ENCODE assay signal across 12 mouse cellular contexts in the genomic region with DNA sequence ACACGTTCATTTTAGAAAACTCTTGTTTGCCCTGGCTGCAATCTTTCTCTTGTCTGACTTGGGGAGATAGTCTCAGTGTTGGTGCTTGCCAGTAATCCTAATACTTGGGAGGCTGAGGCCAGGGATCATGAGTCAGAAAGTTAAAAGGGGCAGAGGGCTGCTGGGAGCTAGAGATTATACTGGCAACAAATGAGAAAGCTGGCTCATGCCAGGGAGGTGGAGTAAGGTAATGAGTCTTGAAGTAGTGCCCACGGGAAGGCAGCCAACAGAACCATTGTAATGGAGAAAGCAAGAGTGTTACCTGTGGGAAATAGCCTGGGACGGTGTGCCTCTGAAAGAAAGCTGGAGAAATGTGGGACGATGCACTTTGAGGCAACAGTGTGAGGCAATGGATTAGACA. TPM values are rescaled to one million over a fixed set of nuclear protein-coding genes. Genes with fewer than 3 reads are reported as not detected.
DNase-seq lines count a peak whose midpoint lies in the region; ATAC-seq and TF ChIP-seq lines count a peak whose summit lies in the region.
"Had no signal": no experiment of that assay in that cellular context is flagged by ENCODE, and none has a peak within 500 bp of the region (broad histone marks: within the 10 kb centered on the region; RNA-seq: fewer than 3 reads in every experiment).

No protein-coding gene starts in this region.

- WGBS in embryonic facial prominence, embryonic 15.5 days: 53% methylated on average over 4 of the region's 4 CpGs

- peak overlapping the region; percentile 24; the same call in 1 of the 2 replicates for H3K4me3 ChIP-seq in gastrocnemius, adult 2 months
- no peak overlapping the region for H3K4me3 ChIP-seq in embryonic facial prominence, embryonic 15.5 days (replicated peaks)
- H3K4me3 ChIP-seq: embryonic facial prominence, embryonic 13.5 days; hindbrain, embryonic 15.5 days had no signal

- peak overlapping the region; percentile 57 for H3K27ac ChIP-seq in gastrocnemius, adult 2 months
- no peak overlapping the region; the same call in 1 of the 2 replicates for H3K27ac ChIP-seq in embryonic facial prominence, embryonic 15.5 days (replicated peaks)
- H3K27ac ChIP-seq: embryonic facial prominence, embryonic 13.5 days; hindbrain, embryonic 15.5 days had no signal

- no peak overlapping the region for H3K4me2 ChIP-seq in embryonic facial prominence, embryonic 15.5 days (replicated peaks)
- H3K4me2 ChIP-seq: embryonic facial prominence, embryonic 13.5 days; hindbrain, embryonic 15.5 days had no signal

- H3K27me3 ChIP-seq in embryonic facial prominence, embryonic 15.5 days: no peaks in the 10 kb centered on the region
- H3K27me3 ChIP-seq: embryonic facial prominence, embryonic 13.5 days; hindbrain, embryonic 15.5 days had no signal

- H3K36me3 ChIP-seq in embryonic facial prominence, embryonic 15.5 days: peaks cover 12% of the 10 kb centered on the region; the same call in 1 of the 2 replicates
- H3K36me3 ChIP-seq: hindbrain, embryonic 15.5 days had no signal

- no peak for DNase-seq in gastrocnemius, adult 2 months
- no peak for DNase-seq in gastrocnemius, postnatal 10 days
- DNase-seq in kidney, adult 8-10 months: peak; percentile 94
- peak; percentile 69 for DNase-seq in lung, postnatal 10 days
- DNase-seq in right cerebral cortex, adult 18-20 months: no peak
- no peak for DNase-seq in left cerebral cortex, postnatal 25 days (ENCODE audit: low spot score in 2 of 2)
- no peak for DNase-seq in left cerebral cortex, adult 8-10 months (ENCODE audit: low spot score in 2 of 2)
- DNase-seq: thymus, postnatal 4 days had no signal

- H3K9me3 ChIP-seq in embryonic facial prominence, embryonic 15.5 days (replicated peaks): no peaks in the 10 kb centered on the region
- H3K9me3 ChIP-seq: embryonic facial prominence, embryonic 13.5 days; hindbrain, embryonic 15.5 days had no signal

- H3K9ac ChIP-seq in embryonic facial prominence, embryonic 15.5 days: no peak overlapping the region
- H3K9ac ChIP-seq: embryonic facial prominence, embryonic 13.5 days; hindbrain, embryonic 15.5 days had no signal

- TF ChIP-seq CTCF in gastrocnemius, adult 2 months (IDR thresholded peaks at IDR 0.05): no peak

- 0 out of 2 replicates have a peak, but pooled peaks have one; percentile 34 for ATAC-seq in embryonic facial prominence, embryonic 15.5 days (ENCODE audit: insufficient number of reproducible peaks, low FRiP score, low TSS enrichment, low read depth)
- ATAC-seq: CD4-positive, CD25-positive, alpha-beta regulatory T cell, adult 4 months had no signal

- H3K4me1 ChIP-seq in embryonic facial prominence, embryonic 15.5 days: peaks cover 9% of the 10 kb centered on the region

- intact Hi-C loops in gastrocnemius, adult 2 months (cut with DNase I): no loop called here
- intact Hi-C loops in left cerebral cortex, postnatal 25 days (cut with DNase I): no loop called here

RNA-seq across cellular contexts. Expression of a gene that starts 6.0 kb away (rescaled TPM):
- 10 to 100 TPM; 15.5 to 18.9 TPM for total RNA-seq in gastrocnemius, adult 2 months (2021)
- 1 to 10 TPM; 4.7 to 5.2 TPM for total RNA-seq in gastrocnemius, postnatal 10 days (2021)
- 1.8 and 22.6 TPM in 2 replicates for polyA plus RNA-seq in embryonic facial prominence, embryonic 15.5 days (2015; fragmentation: Nextera tagmentation; extraction: Ambion mirVana)
- total RNA-seq in left cerebral cortex, postnatal 25 days (2021): 10 to 100 TPM in 1 of 2 experiments, not detected in 1; 11.6 TPM
- 1 to 10 TPM in 3 of 4 experiments, not detected in 1; 3.7 to 5.8 (median 4.0) TPM for total RNA-seq in left cerebral cortex, adult 8-10 months (2022)

RNA-seq across cellular contexts. Expression of a gene that starts 23.0 kb away (rescaled TPM):
- total RNA-seq in gastrocnemius, adult 2 months (2021): 100 to 1,000 TPM in 1 of 2 experiments, 10 to 100 TPM in 1; 83.3 to 126 TPM
- total RNA-seq in gastrocnemius, postnatal 10 days (2021): 10 to 100 TPM; 91.5 to 98.3 TPM
- polyA plus RNA-seq in embryonic facial prominence, embryonic 15.5 days (2015; fragmentation: Nextera tagmentation; extraction: Ambion mirVana): 57.3 and 61.6 TPM in 2 replicates
- total RNA-seq in left cerebral cortex, postnatal 25 days (2021): 10 to 100 TPM; 42.5 to 42.8 TPM
- total RNA-seq in left cerebral cortex, adult 8-10 months (2022): 10 to 100 TPM; 32.0 to 42.3 (median 37.3) TPM

RNA-seq across cellular contexts. Expression of a gene that starts 39.2 kb away (rescaled TPM):
- total RNA-seq in gastrocnemius, adult 2 months (2021): 1 to 10 TPM; 4.4 to 4.9 TPM
- 1 to 10 TPM; 4.6 to 6.5 TPM for total RNA-seq in gastrocnemius, postnatal 10 days (2021)
- 3.5 and 4.4 TPM in 2 replicates for polyA plus RNA-seq in embryonic facial prominence, embryonic 15.5 days (2015; fragmentation: Nextera tagmentation; extraction: Ambion mirVana)
- 1 to 10 TPM; 4.3 to 5.9 TPM for total RNA-seq in left cerebral cortex, postnatal 25 days (2021)
- total RNA-seq in left cerebral cortex, adult 8-10 months (2022): 1 to 10 TPM; 4.6 to 6.6 (median 4.7) TPM

Comparison
In these comparisons a context has a peak if more than half of its experiments do, and no peak if none do; other contexts are left out.
1. DNase-seq: peak in kidney, adult 8-10 months (2 of 2) and lung, postnatal 10 days (single experiment); none in gastrocnemius, adult 2 months (single experiment), gastrocnemius, postnatal 10 days (single experiment), right cerebral cortex, adult 18-20 months (single experiment), left cerebral cortex, postnatal 25 days (0 of 2) and left cerebral cortex, adult 8-10 months (0 of 2).